Mouse (Mus musculus): ENCODE results near the gene Olfr1361. TPM values are rescaled to one million over a fixed set of nuclear protein-coding genes. Genes with fewer than 3 reads are reported as not detected.

The Olfr1361 gene
- not detected in 2 replicates for polyA plus RNA-seq (2015; fragmentation: Nextera tagmentation; extraction: Ambion mirVana)

- H3K9me3 ChIP-seq (replicated peaks; ENCODE audit: control insufficient read depth, low read length), result no peaks in the 10 kb centered on the region
- no peak within 1 kb of the TSS for H3K4me3 ChIP-seq (ENCODE audit: low read depth, low read length)
- no peaks in the 10 kb centered on the region for H3K27me3 ChIP-seq (ENCODE audit: control insufficient read depth, insufficient read depth, low read depth, low read length)
- no peaks in the 10 kb centered on the region for H3K36me3 ChIP-seq (ENCODE audit: control insufficient read depth, insufficient read depth)
- no peaks in the 10 kb centered on the region for H3K4me1 ChIP-seq (ENCODE audit: control insufficient read depth, low read depth, low read length)
- H3K27ac ChIP-seq (ENCODE audit: low read length), result no peak within 1 kb of the TSS
- no peak within 1 kb of the TSS for H3K4me2 ChIP-seq (ENCODE audit: low read depth, low read length)
- no peak within 1 kb of the TSS for H3K9ac ChIP-seq (ENCODE audit: low read depth, low read length)
- no peak for ATAC-seq (ENCODE audit: low read depth)
- WGBS (ENCODE audit: insufficient replicate concordance), result 50% methylated on average over 2 of the region's 2 CpGs
Measured at GRCm38 (mm10) chr13:21663286-21663685, at the start of gene Olfr1361. TSS of gene Olfr1361 (minus strand) at chr13:21663386.

- WGBS (ENCODE audit: insufficient replicate concordance), result 26% methylated on average over 4 of the region's 4 CpGs
- Histone ChIP-seq H3K4me1 (ENCODE audit: control insufficient read depth, low read depth, low read length) (peaks cover 19% of the 10 kb centered on the region), H3K9ac (ENCODE audit: low read depth, low read length) (peak overlapping the region; percentile 69), H3K9me3 (replicated peaks; ENCODE audit: control insufficient read depth, low read length) (no peaks in the 10 kb centered on the region), H3K36me3 (ENCODE audit: control insufficient read depth, insufficient read depth) (no peaks in the 10 kb centered on the region), H3K4me3 (ENCODE audit: low read depth, low read length) (peak overlapping the region; percentile 66), H3K27me3 (ENCODE audit: control insufficient read depth, insufficient read depth, low read depth, low read length) (no peaks in the 10 kb centered on the region), H3K27ac (ENCODE audit: low read length) (no peak overlapping the region), H3K4me2 (ENCODE audit: low read depth, low read length) (peak overlapping the region; percentile 90)
- no peak for ATAC-seq (ENCODE audit: low read depth)
Measured at GRCm38 (mm10) chr13:21711698-21712097, 48.5 kb upstream of the Olfr1361 start.

GRCm38 (mm10) chr13:21710821-21711525 lies 47.8 kb upstream of the Olfr1361 start:
- peak overlapping the region; percentile 90 for H3K4me2 ChIP-seq (ENCODE audit: low read depth, low read length)
- H3K36me3 ChIP-seq (ENCODE audit: control insufficient read depth, insufficient read depth), result no peaks in the 10 kb centered on the region
- no peaks in the 10 kb centered on the region for H3K9me3 ChIP-seq (replicated peaks; ENCODE audit: control insufficient read depth, low read length)
- H3K9ac ChIP-seq (ENCODE audit: low read depth, low read length), result peak overlapping the region; percentile 69
- peak; percentile 68 for ATAC-seq (ENCODE audit: low read depth)
- H3K4me3 ChIP-seq (ENCODE audit: low read depth, low read length), result peak overlapping the region; percentile 66
- 3% methylated on average over 22 of the region's 22 CpGs for WGBS (ENCODE audit: insufficient replicate concordance)
- peaks cover 19% of the 10 kb centered on the region for H3K4me1 ChIP-seq (ENCODE audit: control insufficient read depth, low read depth, low read length)
- H3K27me3 ChIP-seq (ENCODE audit: control insufficient read depth, insufficient read depth, low read depth, low read length), result no peaks in the 10 kb centered on the region
- peak overlapping the region; percentile 15 for H3K27ac ChIP-seq (ENCODE audit: low read length)

- WGBS (ENCODE audit: insufficient replicate concordance), result under 1% methylated on average over 32 of the region's 32 CpGs
- no peaks in the 10 kb centered on the region for H3K36me3 ChIP-seq (ENCODE audit: control insufficient read depth, insufficient read depth)
- no peaks in the 10 kb centered on the region for H3K27me3 ChIP-seq (ENCODE audit: control insufficient read depth, insufficient read depth, low read depth, low read length)
- H3K4me3 ChIP-seq (ENCODE audit: low read depth, low read length), result peak overlapping the region; percentile 83
- peak; percentile 73 for ATAC-seq (ENCODE audit: low read depth)
- peaks cover 14% of the 10 kb centered on the region for H3K4me1 ChIP-seq (ENCODE audit: control insufficient read depth, low read depth, low read length)
- H3K9me3 ChIP-seq (replicated peaks; ENCODE audit: control insufficient read depth, low read length), result no peaks in the 10 kb centered on the region
- H3K9ac ChIP-seq (ENCODE audit: low read depth, low read length), result peak overlapping the region; percentile 77
- H3K4me2 ChIP-seq (ENCODE audit: low read depth, low read length), result peak overlapping the region; percentile 63
- peak overlapping the region; percentile 86 for H3K27ac ChIP-seq (ENCODE audit: low read length)
Measured at GRCm38 (mm10) chr13:21710031-21710711, 47.0 kb upstream of the Olfr1361 start.

- Histone ChIP-seq H3K9me3 (replicated peaks; ENCODE audit: control insufficient read depth, low read length) (no peaks in the 10 kb centered on the region), H3K27ac (ENCODE audit: low read length) (no peak overlapping the region), H3K36me3 (ENCODE audit: control insufficient read depth, insufficient read depth) (no peaks in the 10 kb centered on the region), H3K27me3 (ENCODE audit: control insufficient read depth, insufficient read depth, low read depth, low read length) (no peaks in the 10 kb centered on the region), H3K4me2 (ENCODE audit: low read depth, low read length) (no peak overlapping the region), H3K4me1 (ENCODE audit: control insufficient read depth, low read depth, low read length) (peaks cover 7% of the 10 kb centered on the region), H3K4me3 (ENCODE audit: low read depth, low read length) (no peak overlapping the region), H3K9ac (ENCODE audit: low read depth, low read length) (no peak overlapping the region)
- WGBS (ENCODE audit: insufficient replicate concordance), result 53% methylated on average over 4 of the region's 4 CpGs
- ATAC-seq (ENCODE audit: low read depth), result no peak
Measured at GRCm38 (mm10) chr13:21706669-21707068, 43.5 kb upstream of the Olfr1361 start.

GRCm38 (mm10) chr13:21697811-21698210 lies 34.6 kb upstream of the Olfr1361 start, which contains the start of gene Olfr1359:
TSS of gene Olfr1359 (plus strand) at chr13:21698111.
- Histone ChIP-seq H3K9me3 (replicated peaks; ENCODE audit: control insufficient read depth, low read length) (no peaks in the 10 kb centered on the region), H3K27ac (ENCODE audit: low read length) (no peak within 1 kb of the TSS), H3K4me2 (ENCODE audit: low read depth, low read length) (no peak within 1 kb of the TSS), H3K4me1 (ENCODE audit: control insufficient read depth, low read depth, low read length) (no peaks in the 10 kb centered on the region), H3K9ac (ENCODE audit: low read depth, low read length) (no peak within 1 kb of the TSS), H3K27me3 (ENCODE audit: control insufficient read depth, insufficient read depth, low read depth, low read length) (no peaks in the 10 kb centered on the region), H3K36me3 (ENCODE audit: control insufficient read depth, insufficient read depth) (no peaks in the 10 kb centered on the region), H3K4me3 (ENCODE audit: low read depth, low read length) (no peak within 1 kb of the TSS)
- no peak for ATAC-seq (ENCODE audit: low read depth)

- H3K36me3 ChIP-seq (ENCODE audit: control insufficient read depth, insufficient read depth), result no peaks in the 10 kb centered on the region
- no peak within 1 kb of the TSS for H3K4me2 ChIP-seq (ENCODE audit: low read depth, low read length)
- H3K27me3 ChIP-seq (ENCODE audit: control insufficient read depth, insufficient read depth, low read depth, low read length), result no peaks in the 10 kb centered on the region
- H3K9ac ChIP-seq (ENCODE audit: low read depth, low read length), result no peak within 1 kb of the TSS
- H3K4me1 ChIP-seq (ENCODE audit: control insufficient read depth, low read depth, low read length), result no peaks in the 10 kb centered on the region
- ATAC-seq (ENCODE audit: low read depth), result no peak
- H3K27ac ChIP-seq (ENCODE audit: low read length), result no peak within 1 kb of the TSS
- no peak within 1 kb of the TSS for H3K4me3 ChIP-seq (ENCODE audit: low read depth, low read length)
- 50% methylated on average over 2 of the region's 2 CpGs for WGBS (ENCODE audit: insufficient replicate concordance)
- H3K9me3 ChIP-seq (replicated peaks; ENCODE audit: control insufficient read depth, low read length), result no peaks in the 10 kb centered on the region
Measured at GRCm38 (mm10) chr13:21677305-21677704, 14.1 kb upstream of the Olfr1361 start, which contains the start of gene Olfr1360. TSS of gene Olfr1360 (minus strand) at chr13:21677405.

- 67% methylated on average over 2 of the region's 2 CpGs for WGBS (ENCODE audit: insufficient replicate concordance)
- Histone ChIP-seq H3K27me3 (ENCODE audit: control insufficient read depth, insufficient read depth, low read depth, low read length) (no peaks in the 10 kb centered on the region), H3K9me3 (replicated peaks; ENCODE audit: control insufficient read depth, low read length) (no peaks in the 10 kb centered on the region), H3K4me2 (ENCODE audit: low read depth, low read length) (no peak within 1 kb of the TSS), H3K27ac (ENCODE audit: low read length) (no peak within 1 kb of the TSS), H3K9ac (ENCODE audit: low read depth, low read length) (no peak within 1 kb of the TSS), H3K36me3 (ENCODE audit: control insufficient read depth, insufficient read depth) (no peaks in the 10 kb centered on the region), H3K4me1 (ENCODE audit: control insufficient read depth, low read depth, low read length) (no peaks in the 10 kb centered on the region), H3K4me3 (ENCODE audit: low read depth, low read length) (no peak within 1 kb of the TSS)
- no peak for ATAC-seq (ENCODE audit: low read depth)
Measured at GRCm38 (mm10) chr13:21642418-21642817, 20.8 kb downstream of the Olfr1361 start, which contains the start of gene Olfr11. TSS of gene Olfr11 (minus strand) at chr13:21642518.

- ATAC-seq (ENCODE audit: low read depth), result no peak
- Histone ChIP-seq H3K36me3 (ENCODE audit: control insufficient read depth, insufficient read depth) (no peaks in the 10 kb centered on the region), H3K4me2 (ENCODE audit: low read depth, low read length) (no peak within 1 kb of the TSS), H3K9me3 (replicated peaks; ENCODE audit: control insufficient read depth, low read length) (no peaks in the 10 kb centered on the region), H3K27ac (ENCODE audit: low read length) (no peak within 1 kb of the TSS), H3K4me3 (ENCODE audit: low read depth, low read length) (no peak within 1 kb of the TSS), H3K4me1 (ENCODE audit: control insufficient read depth, low read depth, low read length) (no peaks in the 10 kb centered on the region), H3K27me3 (ENCODE audit: control insufficient read depth, insufficient read depth, low read depth, low read length) (no peaks in the 10 kb centered on the region), H3K9ac (ENCODE audit: low read depth, low read length) (no peak within 1 kb of the TSS)
Measured at GRCm38 (mm10) chr13:21613922-21614321, 49.3 kb downstream of the Olfr1361 start, which contains the start of gene Olfr1362. TSS of gene Olfr1362 (minus strand) at chr13:21614022.

Measured in liver, embryonic 16.5 days (tissue).